Mouse (Mus musculus) kidney, postnatal 10 days (tissue): Measurements from ENCODE around the gene Fyn.
A peak's percentile ranks its signal among the peaks of the same experiment; 100 is the strongest.

Experiments used
- DNase-seq: peaks from one replicate; pipeline ENCODE4 v3.0.0; 2021; ENCODE audit warnings: mixed read lengths

The Fyn gene

GRCm38 (mm10) chr10:39414068-39414467, 45.4 kb downstream of the Fyn start:
- DNase-seq: no peak

DNA sequence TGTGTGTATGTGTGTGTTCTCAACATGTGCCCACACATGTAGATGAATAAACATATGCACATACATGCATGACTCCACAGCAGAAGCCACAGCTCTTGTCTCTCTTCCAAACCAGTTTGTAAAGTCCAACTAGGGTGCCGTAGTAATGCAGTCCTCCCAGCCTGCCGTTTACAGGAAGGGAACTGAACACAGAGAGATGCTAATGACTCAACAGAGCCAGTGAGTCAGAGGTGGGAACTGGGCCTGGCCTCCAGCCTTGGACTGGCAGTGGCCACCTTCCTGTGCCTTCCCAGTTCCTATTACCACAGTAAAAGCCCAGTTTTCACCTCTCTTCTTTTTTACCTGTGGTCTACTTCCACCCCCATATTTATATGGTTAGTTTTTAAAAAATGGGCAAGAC, 46.9 kb downstream of the Fyn start:
- DNase-seq: no peak

DNA sequence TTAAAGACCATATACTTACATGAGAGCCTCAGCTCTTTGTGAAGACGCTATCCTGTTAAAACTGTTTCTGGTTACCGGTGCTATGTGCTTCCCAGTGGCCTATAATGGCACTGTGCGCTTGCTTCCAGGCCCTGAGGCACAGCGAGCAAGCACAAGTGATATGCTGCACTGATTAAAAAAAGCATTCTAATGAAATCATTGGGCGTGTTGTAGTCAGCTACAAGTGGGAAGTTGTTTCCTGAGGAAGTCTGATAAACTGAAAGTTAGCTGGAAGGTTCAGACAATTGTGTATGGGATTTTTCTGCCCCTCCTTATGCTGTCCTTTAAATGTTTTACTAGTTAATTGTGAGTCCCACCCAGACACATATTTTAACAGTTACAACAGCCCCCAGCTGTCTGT, 49.0 kb downstream of the Fyn start:
- DNase-seq: no peak

GRCm38 (mm10) chr10:39418395-39418794, 49.7 kb downstream of the Fyn start:
- no peak for DNase-seq

- DNase-seq: peak; percentile 46
Measured at GRCm38 (mm10) chr10:39420842-39421617, 52.4 kb downstream of the Fyn start.

GRCm38 (mm10) chr10:39421772-39422171, 53.1 kb downstream of the Fyn start:
- no peak for DNase-seq

DNA sequence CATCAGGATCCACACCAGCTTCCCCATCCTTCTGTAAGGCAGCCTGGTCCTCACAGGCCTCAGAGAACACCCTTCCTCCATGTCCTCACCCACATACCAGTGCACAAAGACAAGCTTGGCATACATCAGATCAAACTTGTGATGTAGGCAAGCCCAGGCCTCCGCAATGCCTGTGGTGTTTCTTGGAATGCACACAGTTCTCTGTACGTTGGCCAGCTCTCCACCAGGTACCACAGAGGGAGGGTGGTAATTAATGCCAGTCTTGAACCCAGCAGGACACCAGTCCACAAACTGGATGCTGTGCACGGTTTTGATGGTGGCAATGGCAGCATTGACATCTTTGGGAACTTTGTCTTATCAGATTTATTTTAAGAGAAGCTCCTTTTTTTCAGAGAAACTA, 56.0 kb downstream of the Fyn start:
- DNase-seq: no peak

- no peak for DNase-seq
Measured at GRCm38 (mm10) chr10:39426033-39426432, 57.4 kb downstream of the Fyn start.

DNA sequence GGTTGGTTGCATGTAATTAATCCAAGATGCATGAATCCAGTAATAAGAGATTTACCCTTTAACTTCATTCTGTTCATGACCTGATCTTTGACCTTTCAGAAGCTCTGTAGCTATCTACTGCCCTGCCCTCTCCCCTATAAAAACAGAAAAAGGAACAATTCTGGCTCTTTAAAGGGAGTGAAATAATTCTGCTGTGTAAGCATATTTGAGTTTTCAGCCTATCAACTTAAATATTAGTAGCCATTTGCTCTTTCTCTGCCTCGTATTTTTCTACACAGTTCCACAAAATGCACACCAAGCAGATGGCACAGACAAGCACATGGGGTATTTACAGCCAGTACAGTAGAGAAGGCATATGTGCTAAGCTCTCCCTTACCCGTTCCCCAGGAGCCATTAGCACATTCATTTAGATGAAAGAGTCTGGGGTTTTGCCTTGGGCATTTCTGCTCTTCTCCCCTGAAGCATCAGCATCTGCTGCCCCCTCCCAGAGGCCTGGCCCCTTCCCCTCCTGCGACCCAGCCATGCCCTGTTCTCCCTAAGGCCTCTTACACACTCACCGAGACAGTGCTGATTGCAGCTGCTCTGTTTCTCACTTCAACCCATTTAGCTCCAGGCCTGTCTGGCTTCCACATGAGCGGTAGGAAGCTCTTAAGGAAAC, 58.3 kb downstream of the Fyn start:
- DNase-seq: no peak

- DNase-seq: no peak
Measured at GRCm38 (mm10) chr10:39429661-39430060, 61.0 kb downstream of the Fyn start.

- no peak for DNase-seq
Measured at GRCm38 (mm10) chr10:39430074-39430764, 61.6 kb downstream of the Fyn start.

DNA sequence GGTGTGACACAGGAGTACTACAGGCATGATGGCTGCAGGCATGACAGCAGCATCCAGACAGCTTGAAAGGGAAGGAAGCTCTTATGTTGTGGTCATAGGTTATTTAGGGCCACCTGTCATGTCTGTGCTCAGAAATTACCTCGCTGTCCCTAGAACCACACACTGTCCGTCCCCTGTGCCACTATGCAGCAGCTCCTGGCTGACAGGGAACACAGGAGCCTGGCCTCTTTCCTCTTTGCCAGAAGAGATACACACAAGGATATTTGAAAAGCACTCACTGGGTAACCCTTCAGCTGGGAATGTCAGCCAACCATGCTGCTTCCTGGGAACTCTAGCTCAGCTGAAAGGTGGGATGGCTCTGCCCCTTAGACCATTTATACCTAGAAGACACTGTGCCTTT, 62.6 kb downstream of the Fyn start:
- no peak for DNase-seq

DNA sequence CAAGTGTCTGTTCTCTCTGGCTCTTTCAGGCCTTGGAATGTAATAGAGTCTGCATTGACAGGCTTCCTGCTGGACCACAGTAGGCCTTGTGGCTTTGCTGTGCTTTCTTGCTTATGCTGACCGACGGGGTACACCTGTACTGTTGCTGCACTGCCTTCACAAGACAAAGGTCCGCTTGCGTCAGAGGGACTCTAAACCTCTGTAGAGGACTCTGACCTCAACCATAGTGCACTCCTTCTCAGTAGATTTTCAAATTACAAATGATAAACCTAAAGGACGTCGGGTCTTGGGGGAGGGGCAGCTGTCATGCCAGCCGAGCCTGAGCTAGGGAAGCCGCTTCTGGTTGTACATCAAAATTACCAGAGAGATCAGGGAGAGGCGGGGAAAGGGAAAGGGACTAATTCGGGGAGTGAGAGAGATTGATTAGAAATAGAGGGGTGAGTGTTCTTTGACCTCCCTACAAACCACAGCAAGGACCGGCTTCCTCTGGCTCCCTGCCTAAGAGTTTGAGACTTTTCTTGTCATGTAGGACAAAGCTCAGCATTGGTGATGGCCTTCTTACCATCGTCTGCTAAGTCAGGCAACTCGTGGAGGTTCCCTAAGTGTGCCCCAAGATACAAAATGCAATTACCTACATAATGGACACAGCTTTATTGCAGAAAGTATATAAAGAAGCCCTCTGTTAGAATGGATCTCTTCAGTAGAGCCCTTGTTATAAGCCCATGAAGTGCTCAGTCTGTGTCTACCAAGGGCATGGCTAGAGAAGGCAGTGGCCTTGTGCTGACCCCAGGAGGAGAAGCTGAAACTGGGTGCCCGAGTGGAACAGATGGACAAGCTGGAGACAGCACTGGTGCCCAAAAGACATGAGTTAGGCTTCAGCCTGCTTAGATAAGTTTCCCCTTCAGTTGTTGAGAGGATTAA, 64.3 kb downstream of the Fyn start:
- DNase-seq: no peak

- DNase-seq: no peak
Measured at GRCm38 (mm10) chr10:39433893-39434292, 65.2 kb downstream of the Fyn start.

GRCm38 (mm10) chr10:39434758-39435448, 66.2 kb downstream of the Fyn start:
- no peak for DNase-seq

- DNase-seq: no peak
Measured at GRCm38 (mm10) chr10:39438905-39439304, 70.2 kb downstream of the Fyn start.

DNA sequence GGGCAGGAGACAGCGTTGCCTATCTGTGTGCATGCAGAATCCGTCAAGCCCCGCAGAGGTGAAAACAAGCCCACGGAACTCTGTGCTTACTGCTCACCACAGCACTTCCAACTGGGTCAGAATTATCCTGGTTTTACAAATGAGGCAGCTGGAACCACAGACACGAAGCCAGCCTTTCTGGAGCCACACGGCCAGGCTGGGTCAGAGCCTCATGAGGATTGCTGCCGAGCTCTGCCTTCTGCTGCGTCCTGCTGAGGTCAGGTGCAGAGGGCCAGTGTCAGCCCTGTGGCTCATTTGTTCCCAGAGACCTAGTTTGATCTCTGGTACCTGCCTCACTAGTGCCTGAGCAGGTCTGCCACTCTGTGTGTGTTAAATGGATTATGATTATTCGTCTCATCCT, 71.9 kb downstream of the Fyn start:
- DNase-seq: no peak

- no peak for DNase-seq
Measured at GRCm38 (mm10) chr10:39441636-39442035, 73.0 kb downstream of the Fyn start.

DNA sequence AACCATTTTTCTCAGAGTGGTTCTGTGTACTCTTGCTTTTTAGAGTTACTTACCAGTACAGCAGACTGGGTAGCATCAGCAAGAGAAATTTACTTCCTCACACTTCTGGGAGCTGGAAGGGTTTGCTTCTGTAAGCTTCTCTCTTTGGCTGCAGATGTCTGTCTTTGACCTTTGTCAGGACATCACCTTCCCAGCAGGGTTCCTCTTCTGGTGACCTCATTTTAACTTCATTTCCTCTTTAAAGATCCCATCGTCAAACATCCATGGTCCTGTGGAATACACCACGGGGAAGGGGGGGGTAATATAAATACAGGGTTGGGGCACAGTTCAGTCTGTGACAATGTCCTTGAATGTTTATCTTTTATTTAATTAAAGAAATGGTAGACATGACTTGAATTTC, 74.5 kb downstream of the Fyn start:
- DNase-seq: no peak

DNA sequence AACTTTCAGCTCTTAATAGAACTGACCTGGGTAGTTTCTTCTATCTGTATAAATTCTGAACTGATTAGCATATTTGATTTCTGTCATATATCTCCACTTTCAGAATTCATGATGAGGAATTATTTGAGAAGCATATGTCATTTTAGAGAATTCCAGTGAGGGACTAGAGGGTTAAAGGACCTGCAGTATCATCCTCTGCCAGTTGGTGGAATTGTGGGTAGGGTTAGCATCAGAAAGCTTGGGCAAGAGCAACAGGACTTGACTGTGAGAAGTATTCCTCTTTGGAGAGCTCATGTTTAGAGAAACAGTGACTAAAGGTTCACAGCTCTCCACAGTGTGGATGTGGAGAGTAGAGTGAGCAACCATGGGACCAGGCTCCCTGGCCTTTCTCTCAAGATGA, 75.3 kb downstream of the Fyn start:
- no peak for DNase-seq

DNA sequence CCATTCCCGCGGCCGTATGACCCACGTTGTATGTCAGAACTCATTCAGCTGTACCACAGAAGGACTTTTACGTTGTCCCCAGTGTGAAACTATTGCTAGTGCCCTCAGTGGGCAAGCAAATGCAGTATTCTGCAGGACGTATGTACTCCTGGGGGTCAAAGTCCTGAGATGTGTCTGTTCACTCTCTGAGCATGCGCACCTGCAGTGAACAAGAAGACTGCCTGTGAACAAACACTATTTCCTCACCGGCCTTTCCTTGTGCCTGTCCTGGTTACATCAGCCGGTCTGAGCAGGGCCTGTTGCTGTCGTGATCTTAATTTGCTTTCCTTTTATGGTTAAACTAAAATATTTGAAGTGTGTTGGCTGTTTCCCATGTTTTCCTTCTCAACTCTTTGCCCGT, 77.2 kb downstream of the Fyn start:
- DNase-seq: no peak

- no peak for DNase-seq
Measured at GRCm38 (mm10) chr10:39446706-39447105, 78.1 kb downstream of the Fyn start.
